Mouse (Mus musculus) heart, embryonic 10.5 days (tissue): ENCODE data around the gene Mfsd9. TPM values are rescaled to one million over a fixed set of nuclear protein-coding genes. Genes with fewer than 3 reads are reported as not detected.
"Not testable (repeated sequence)": the region's sequence is repeated elsewhere in the genome, so short reads cannot be mapped to it uniquely, and the experiment has no call there.

Experiments
- DNase-seq: peaks from one replicate; pipeline ENCODE4 v3.0.0-alpha.2; 2017; ENCODE audit warnings: low spot score
- H3K27ac ChIP-seq: fragments of 300-500 bp; sonication (generic); 2 replicates; pipeline ENCODE4 v1.5.1; 2016; ENCODE audit warnings: mild to moderate bottlenecking
- H3K27me3 ChIP-seq: fragments of 300-500 bp; sonication (generic); 2 replicates; pipeline ENCODE4 v1.6.1; 2016; ENCODE audit warnings: mild to moderate bottlenecking; ENCODE audit not compliant: poor library complexity, insufficient read depth, severe bottlenecking
- H3K36me3 ChIP-seq: fragments of 300-500 bp; sonication (generic); 2 replicates; pipeline ENCODE4 v1.6.1; 2016; ENCODE audit warnings: mild to moderate bottlenecking, moderate library complexity
- H3K4me1 ChIP-seq: fragments of 300-500 bp; sonication (generic); 2 replicates; pipeline ENCODE4 v1.6.1; 2016; ENCODE audit warnings: mild to moderate bottlenecking
- H3K4me3 ChIP-seq: fragments of 300-500 bp; sonication (generic); 2 replicates; pipeline ENCODE4 v1.5.1; 2016; ENCODE audit warnings: mild to moderate bottlenecking, moderate library complexity
- H3K9me3 ChIP-seq: fragments of 300-500 bp; sonication (generic); 2 replicates; pipeline ENCODE4 v1.6.1; 2016; ENCODE audit warnings: mild to moderate bottlenecking, moderate library complexity
- WGBS: fragments of 180-500 bp; shearing (Covaris S2); methylation state at CpG from one replicate; pipeline ENCODE4 v1.1.7; 2016; 5-methylcytosine and 5-hydroxymethylcytosine counted together
- polyA plus RNA-seq: library from polyadenylated mRNA; unstranded; fragments of >200 nt; fragmentation: Nextera tagmentation; extraction: Ambion mirVana; gene quantifications from 2 replicates; pipeline ENCODE4 v1.2.1, GENCODE M21; 2016

Gene Mfsd9
- polyA plus RNA-seq, 1 experiment from 2014 or later = 2.4 TPM

GRCm38 (mm10) chr1:40771196-40771970 is 19.1 kb downstream of the Mfsd9 start:
- no peaks in the 10 kb centered on the region for H3K27me3 ChIP-seq
- peak; percentile 61 for DNase-seq
- peaks cover 6% of the 10 kb centered on the region for H3K36me3 ChIP-seq
- H3K27ac ChIP-seq = no peak overlapping the region
- WGBS = 82% methylated on average over 7 of the region's 7 CpGs
- H3K9me3 ChIP-seq = no peaks in the 10 kb centered on the region
- H3K4me1 ChIP-seq = no peaks in the 10 kb centered on the region
- H3K4me3 ChIP-seq = no peak overlapping the region

- no peak overlapping the region for H3K4me3 ChIP-seq
Observed at GRCm38 (mm10) chr1:40769331-40769894, 21.1 kb downstream of the Mfsd9 start.

GRCm38 (mm10) chr1:40768606-40769005 is 21.9 kb downstream of the Mfsd9 start:
- no peaks in the 10 kb centered on the region for H3K27me3 ChIP-seq
- H3K27ac ChIP-seq = no peak overlapping the region
- no peak overlapping the region for H3K4me3 ChIP-seq
- WGBS = 23% methylated on average over 6 of the region's 6 CpGs
- peak; percentile 71 for DNase-seq
- no peaks in the 10 kb centered on the region for H3K4me1 ChIP-seq
- no peaks in the 10 kb centered on the region for H3K9me3 ChIP-seq
- H3K36me3 ChIP-seq = peaks cover under 1% of the 10 kb centered on the region; the same call in 1 of the 2 replicates

More at GRCm38 (mm10) chr1:40769331-40769894, 21.1 kb downstream of the Mfsd9 start:
- no peaks in the 10 kb centered on the region for H3K27me3 ChIP-seq
- DNase-seq = peak; percentile 50
- WGBS = 66% methylated on average over 4 of the region's 4 CpGs
- H3K36me3 ChIP-seq = peaks cover 6% of the 10 kb centered on the region
- H3K9me3 ChIP-seq = no peaks in the 10 kb centered on the region
- no peak overlapping the region for H3K27ac ChIP-seq
- H3K4me1 ChIP-seq = no peaks in the 10 kb centered on the region

GRCm38 (mm10) chr1:40767588-40767987 is 22.9 kb downstream of the Mfsd9 start:
- H3K4me1 ChIP-seq = no peaks in the 10 kb centered on the region
- no peaks in the 10 kb centered on the region for H3K9me3 ChIP-seq
- H3K36me3 ChIP-seq = no peaks in the 10 kb centered on the region
- H3K27ac ChIP-seq = no peak overlapping the region
- DNase-seq = peak; percentile 61
- H3K4me3 ChIP-seq = no peak overlapping the region
- WGBS = 85% methylated on average over 18 of the region's 18 CpGs
- H3K27me3 ChIP-seq = no peaks in the 10 kb centered on the region

- WGBS = 83% methylated on average over 12 of the region's 12 CpGs
- DNase-seq = peak; percentile 45
Observed at GRCm38 (mm10) chr1:40765521-40765920, 25.0 kb downstream of the Mfsd9 start.

GRCm38 (mm10) chr1:40764701-40765275 is 25.7 kb downstream of the Mfsd9 start:
- H3K36me3 ChIP-seq = no peaks in the 10 kb centered on the region
- H3K27me3 ChIP-seq = no peaks in the 10 kb centered on the region
- no peaks in the 10 kb centered on the region for H3K9me3 ChIP-seq
- no peak overlapping the region for H3K4me3 ChIP-seq
- DNase-seq = peak; percentile 56
- H3K27ac ChIP-seq = no peak overlapping the region
- WGBS = 80% methylated on average over 15 of the region's 15 CpGs
- H3K4me1 ChIP-seq = no peaks in the 10 kb centered on the region

More at GRCm38 (mm10) chr1:40765521-40765920, 25.0 kb downstream of the Mfsd9 start:
- no peaks in the 10 kb centered on the region for H3K27me3 ChIP-seq
- H3K4me1 ChIP-seq = no peaks in the 10 kb centered on the region
- H3K4me3 ChIP-seq = no peak overlapping the region
- H3K9me3 ChIP-seq = no peaks in the 10 kb centered on the region
- no peak overlapping the region for H3K27ac ChIP-seq
- H3K36me3 ChIP-seq = no peaks in the 10 kb centered on the region

GRCm38 (mm10) chr1:40764042-40764441 is 26.4 kb downstream of the Mfsd9 start:
- H3K4me1 ChIP-seq = no peaks in the 10 kb centered on the region

GRCm38 (mm10) chr1:40759751-40760445 is 30.6 kb downstream of the Mfsd9 start:
- H3K36me3 ChIP-seq = no peaks in the 10 kb centered on the region
- H3K4me1 ChIP-seq = no peaks in the 10 kb centered on the region
- H3K4me3 ChIP-seq = no peak overlapping the region
- H3K27me3 ChIP-seq = no peaks in the 10 kb centered on the region
- H3K9me3 ChIP-seq = no peaks in the 10 kb centered on the region
- no peak overlapping the region for H3K27ac ChIP-seq
- WGBS = 85% methylated on average over 6 of the region's 6 CpGs
- peak; percentile 24 for DNase-seq

More at GRCm38 (mm10) chr1:40764042-40764441, 26.4 kb downstream of the Mfsd9 start:
- no peak overlapping the region for H3K4me3 ChIP-seq
- no peaks in the 10 kb centered on the region for H3K36me3 ChIP-seq
- no peaks in the 10 kb centered on the region for H3K9me3 ChIP-seq
- no peak overlapping the region for H3K27ac ChIP-seq
- WGBS = 95% methylated on average over 1 of the region's 1 CpGs
- H3K27me3 ChIP-seq = no peaks in the 10 kb centered on the region
- peak; percentile 52 for DNase-seq

- Histone ChIP-seq H3K36me3 (no peaks in the 10 kb centered on the region), H3K9me3 (no peaks in the 10 kb centered on the region), H3K27me3 (no peaks in the 10 kb centered on the region), H3K4me1 (no peaks in the 10 kb centered on the region), H3K27ac (no peak overlapping the region), H3K4me3 (no peak overlapping the region)
- DNase-seq = no peak
- 72% methylated on average over 5 of the region's 5 CpGs for WGBS
Observed at GRCm38 (mm10) chr1:40746089-40746488, 44.4 kb downstream of the Mfsd9 start.

GRCm38 (mm10) chr1:40740739-40741138 is 49.7 kb downstream of the Mfsd9 start:
- H3K9me3 ChIP-seq = no peaks in the 10 kb centered on the region
- no peaks in the 10 kb centered on the region for H3K27me3 ChIP-seq
- DNase-seq = no peak
- H3K27ac ChIP-seq = no peak overlapping the region
- no peaks in the 10 kb centered on the region for H3K4me1 ChIP-seq
- H3K4me3 ChIP-seq = no peak overlapping the region
- no peaks in the 10 kb centered on the region for H3K36me3 ChIP-seq
- WGBS = 88% methylated on average over 2 of the region's 2 CpGs

GRCm38 (mm10) chr1:40738246-40738645 is 52.2 kb downstream of the Mfsd9 start:
- H3K27ac ChIP-seq, H3K4me1 ChIP-seq, H3K27me3 ChIP-seq, DNase-seq, H3K9me3 ChIP-seq, H3K36me3 ChIP-seq, H3K4me3 ChIP-seq: not testable (repeated sequence)
- 93% methylated on average over 9 of the region's 9 CpGs for WGBS

GRCm38 (mm10) chr1:40737671-40738070 is 52.8 kb downstream of the Mfsd9 start:
- H3K4me1 ChIP-seq = no peaks in the 10 kb centered on the region
- DNase-seq = no peak

GRCm38 (mm10) chr1:40728636-40729035 is 61.9 kb downstream of the Mfsd9 start:
- Histone ChIP-seq H3K36me3 (no peaks in the 10 kb centered on the region), H3K27ac (no peak overlapping the region), H3K4me3 (no peak overlapping the region), H3K4me1 (no peaks in the 10 kb centered on the region), H3K9me3 (no peaks in the 10 kb centered on the region), H3K27me3 (no peaks in the 10 kb centered on the region)
- no peak for DNase-seq
- WGBS = 75% methylated on average over 1 of the region's 1 CpGs

More at GRCm38 (mm10) chr1:40737671-40738070, 52.8 kb downstream of the Mfsd9 start:
- Histone ChIP-seq H3K9me3 (no peaks in the 10 kb centered on the region), H3K36me3 (no peaks in the 10 kb centered on the region), H3K27me3 (no peaks in the 10 kb centered on the region), H3K27ac (no peak overlapping the region), H3K4me3 (no peak overlapping the region)
- 75% methylated on average over 8 of the region's 8 CpGs for WGBS
